Mouse (Mus musculus): Measurements from ENCODE around the gene Svbp. TPM values are rescaled to one million over a fixed set of nuclear protein-coding genes. Genes with fewer than 3 reads are reported as not detected.

Gene Svbp
- total RNA-seq, 1 experiment = 33.0 TPM

DNA sequence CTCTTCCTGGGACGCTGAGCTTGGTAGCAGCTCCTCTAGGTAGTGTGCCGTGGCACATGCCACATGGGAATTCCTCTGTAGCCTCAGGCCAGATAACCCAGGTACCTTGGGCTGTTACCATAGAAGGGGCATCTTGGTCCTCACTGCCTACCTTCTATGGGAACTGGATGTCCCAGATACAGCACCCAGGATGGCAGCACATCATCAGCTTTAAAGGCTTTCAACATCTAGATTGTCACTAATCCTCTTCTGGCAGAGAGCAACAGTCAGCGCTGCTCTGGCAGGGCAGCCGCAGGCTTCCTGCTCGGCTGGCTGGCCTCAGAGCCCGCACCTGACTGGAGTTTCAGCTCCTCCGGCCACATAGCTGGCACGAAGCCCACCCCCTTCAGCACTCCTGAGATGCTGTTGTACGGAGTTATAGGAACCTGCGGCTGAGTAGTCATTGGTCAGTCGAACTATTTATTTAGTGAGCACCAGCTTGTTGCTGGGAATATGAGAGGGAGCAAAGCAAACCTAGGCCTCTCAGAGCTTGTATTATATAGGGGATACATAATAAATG lies 53.4 kb downstream of the Svbp start:
- in situ Hi-C loops (cut with MboI; ENCODE audit: low sequenced_read_pairs in 2 of 2, unreplicated experiment in 2 of 2) = no loop called here
- H3K27ac ChIP-seq (ENCODE audit: insufficient read depth, low read depth, low read length, poor library complexity, severe bottlenecking) = no peak overlapping the region
- no peak overlapping the region for H3K4me3 ChIP-seq (ENCODE audit: insufficient read depth in 1 of 2, low read depth in 1 of 2, low read length in 2 of 2, poor library complexity in 1 of 2, severe bottlenecking in 1 of 2)
- peaks cover 0 to 26% of the 10 kb centered on the region in 2 experiments; a peak in 2 of 4 replicates for H3K4me1 ChIP-seq (ENCODE audit: control insufficient read depth in 2 of 2, insufficient read depth in 2 of 2, low read length in 2 of 2, poor library complexity in 1 of 2)
- no peak for TF ChIP-seq MAFK (IDR thresholded peaks at IDR 0.05; ENCODE audit: insufficient read depth, low read depth, low read length)
- no peak for TF ChIP-seq CHD2 (IDR thresholded peaks at IDR 0.05; ENCODE audit: low read depth, low read length)
- TF ChIP-seq ZNF384 (IDR thresholded peaks at IDR 0.05; ENCODE audit: low read depth, low read length) = no peak
- TF ChIP-seq ZC3H11A (IDR thresholded peaks at IDR 0.05; ENCODE audit: borderline replicate concordance, low read depth, low read length) = no peak
- TF ChIP-seq HCFC1 (IDR thresholded peaks at IDR 0.05; ENCODE audit: borderline replicate concordance, insufficient read depth, low read length) = no peak
- peaks cover 5% of the 10 kb centered on the region; the same call in 1 of the 2 replicates for H3K36me3 ChIP-seq (ENCODE audit: control insufficient read depth, insufficient read depth, low read length, poor library complexity, severe bottlenecking)
- no peaks in the 10 kb centered on the region for H3K9me3 ChIP-seq (ENCODE audit: control insufficient read depth, insufficient read depth, low read depth, low read length)
- no peak overlapping the region for H3K9ac ChIP-seq (ENCODE audit: insufficient read depth, low read depth, low read length, poor library complexity, severe bottlenecking)
- DNase-seq (ENCODE audit: low read depth, low spot score) = no peak

Other genes with a start within 250 kb of the Svbp start
- not detected in 2 replicates for gene Lao1, start 233.7 kb upstream of the Svbp start, total RNA-seq (2012; rRNA removed)
- gene Slc2a1, start 86.6 kb upstream of the Svbp start, total RNA-seq (2012; rRNA removed) = 526 and 1,358 TPM in 2 replicates
- 3.9 and 5.4 TPM in 2 replicates for gene Zfp691, start 21.1 kb upstream of the Svbp start, total RNA-seq (2012; rRNA removed)
- gene Ermap, start 5.3 kb upstream of the Svbp start, total RNA-seq (2012; rRNA removed) = 0.18 TPM in 1 of 2 replicates, not detected in the other
- not detected in 2 replicates for gene Tmem269, start 22.9 kb downstream of the Svbp start, total RNA-seq (2012; rRNA removed)
- 17.1 and 18.3 TPM in 2 replicates for gene AU022252, start 37.4 kb downstream of the Svbp start, total RNA-seq (2012; rRNA removed)
- 61.9 and 113 TPM in 2 replicates for gene P3h1, start 37.6 kb downstream of the Svbp start, total RNA-seq (2012; rRNA removed)
- 0.18 and 0.63 TPM in 2 replicates for gene Cldn19, start 60.1 kb downstream of the Svbp start, total RNA-seq (2012; rRNA removed)
- gene Ybx1, start 99.3 kb downstream of the Svbp start, total RNA-seq (2012; rRNA removed) = 574 and 855 TPM in 2 replicates
- 101 and 127 TPM in 2 replicates for gene Ppih, start 125.2 kb downstream of the Svbp start, total RNA-seq (2012; rRNA removed)
- 2.7 and 3.1 TPM in 2 replicates for gene Ccdc30, start 220.2 kb downstream of the Svbp start, total RNA-seq (2012; rRNA removed)
- gene Ppcs, start 227.1 kb downstream of the Svbp start, total RNA-seq (2012; rRNA removed) = 23.9 and 30.4 TPM in 2 replicates
- gene Zmynd12, start 227.5 kb downstream of the Svbp start, total RNA-seq (2012; rRNA removed) = not detected in 2 replicates

Measured in ES-E14 (cell line).